Mouse (Mus musculus): ENCODE data around the gene Uqcc3.

DNA sequence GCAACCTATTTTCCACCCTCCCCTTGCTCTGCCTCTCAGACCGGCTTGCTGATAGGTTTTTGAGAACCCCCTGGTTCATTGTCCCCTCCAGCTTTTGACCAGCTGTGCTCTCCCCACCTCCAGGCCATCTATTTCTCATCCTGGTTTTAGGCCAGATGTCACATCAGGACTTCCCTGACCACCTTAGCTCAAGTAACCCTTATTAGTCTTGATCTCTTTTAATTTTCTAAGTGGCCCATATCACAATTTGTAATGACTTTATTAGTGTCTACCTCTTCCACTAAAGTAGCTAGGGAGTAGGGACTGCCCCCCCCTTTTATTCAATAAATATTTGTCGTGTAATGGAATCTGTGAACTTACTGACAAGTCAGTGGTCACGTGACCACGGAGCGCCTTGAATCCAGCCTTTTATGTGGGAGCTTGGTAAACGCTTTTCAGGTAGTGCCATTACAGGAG is 40.1 kb upstream of the Uqcc3 start:
- TF ChIP-seq HCFC1 (IDR thresholded peaks at IDR 0.05; ENCODE audit: borderline replicate concordance, insufficient read depth, low read length) (no peak), MAFK (IDR thresholded peaks at IDR 0.05; ENCODE audit: insufficient read depth, low read depth, low read length) (no peak)
